Mouse (Mus musculus): ENCODE measurements around the gene Bicral.

DNA sequence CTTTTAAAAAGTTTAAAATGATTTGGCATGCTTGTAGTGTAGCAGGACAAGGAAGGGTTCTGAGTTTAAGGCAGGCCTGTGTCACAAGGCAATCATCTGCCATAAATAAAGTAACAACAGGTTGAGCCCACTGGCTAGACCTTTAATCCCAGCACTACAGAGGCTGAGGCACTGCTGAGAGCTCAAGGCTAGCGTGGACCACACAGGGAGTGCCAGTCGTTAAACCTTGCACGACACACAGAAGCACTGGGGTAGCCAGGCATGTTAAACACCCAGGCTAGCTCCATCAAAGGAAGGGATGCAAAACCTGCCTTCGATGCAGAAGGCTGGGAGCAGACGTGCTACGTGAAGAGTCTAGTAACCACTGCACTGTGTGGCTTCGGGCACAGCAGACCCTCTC lies 14.6 kb downstream of the Bicral start:
- TF ChIP-seq CTCF (IDR thresholded peaks at IDR 0.05; ENCODE audit: borderline replicate concordance, insufficient read depth, low read depth, low read length) (no peak), POLR2A (IDR thresholded peaks at IDR 0.05; ENCODE audit: borderline replicate concordance, insufficient read depth, low read length) (no peak)

Data from cerebellum, adult 2 months (tissue).